Mouse (Mus musculus): ENCODE measurements around the gene Eif3b.

The Eif3b gene

DNA sequence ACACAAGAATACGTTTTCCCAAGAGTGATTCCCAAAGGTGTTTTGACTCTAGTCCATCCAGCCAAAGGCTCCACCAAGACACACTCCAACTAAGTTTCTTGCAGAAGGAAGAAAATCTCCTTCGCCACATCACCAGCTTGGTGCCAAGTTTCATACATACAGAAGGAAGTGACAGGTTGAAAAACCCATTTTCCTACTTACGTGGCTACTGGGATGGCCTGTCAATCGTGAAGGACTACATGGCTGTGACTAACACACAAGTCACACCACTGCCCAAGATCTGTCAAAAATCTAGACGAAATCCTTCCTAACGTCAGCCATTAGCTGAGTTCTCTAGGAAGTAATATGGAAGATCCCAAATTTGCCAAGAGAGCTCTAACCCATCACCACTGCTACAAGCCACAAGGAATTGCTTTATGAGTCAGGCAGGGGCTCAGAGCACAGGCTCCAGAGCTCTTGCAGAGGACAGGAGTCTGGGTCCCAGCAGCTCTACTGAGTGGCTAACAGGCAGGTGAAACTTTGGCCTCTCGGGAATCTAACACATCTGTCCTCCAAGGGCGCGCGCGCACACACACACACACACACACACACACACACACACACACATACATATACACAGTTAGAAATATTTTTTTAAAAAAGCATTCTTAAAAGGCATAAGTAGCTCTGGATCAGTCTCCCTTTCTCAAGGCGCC, 31.2 kb upstream of the Eif3b start:
- no peak for TF ChIP-seq GATA4 (IDR thresholded peaks at IDR 0.05; ENCODE audit: insufficient replicate concordance, low read length)

DNA sequence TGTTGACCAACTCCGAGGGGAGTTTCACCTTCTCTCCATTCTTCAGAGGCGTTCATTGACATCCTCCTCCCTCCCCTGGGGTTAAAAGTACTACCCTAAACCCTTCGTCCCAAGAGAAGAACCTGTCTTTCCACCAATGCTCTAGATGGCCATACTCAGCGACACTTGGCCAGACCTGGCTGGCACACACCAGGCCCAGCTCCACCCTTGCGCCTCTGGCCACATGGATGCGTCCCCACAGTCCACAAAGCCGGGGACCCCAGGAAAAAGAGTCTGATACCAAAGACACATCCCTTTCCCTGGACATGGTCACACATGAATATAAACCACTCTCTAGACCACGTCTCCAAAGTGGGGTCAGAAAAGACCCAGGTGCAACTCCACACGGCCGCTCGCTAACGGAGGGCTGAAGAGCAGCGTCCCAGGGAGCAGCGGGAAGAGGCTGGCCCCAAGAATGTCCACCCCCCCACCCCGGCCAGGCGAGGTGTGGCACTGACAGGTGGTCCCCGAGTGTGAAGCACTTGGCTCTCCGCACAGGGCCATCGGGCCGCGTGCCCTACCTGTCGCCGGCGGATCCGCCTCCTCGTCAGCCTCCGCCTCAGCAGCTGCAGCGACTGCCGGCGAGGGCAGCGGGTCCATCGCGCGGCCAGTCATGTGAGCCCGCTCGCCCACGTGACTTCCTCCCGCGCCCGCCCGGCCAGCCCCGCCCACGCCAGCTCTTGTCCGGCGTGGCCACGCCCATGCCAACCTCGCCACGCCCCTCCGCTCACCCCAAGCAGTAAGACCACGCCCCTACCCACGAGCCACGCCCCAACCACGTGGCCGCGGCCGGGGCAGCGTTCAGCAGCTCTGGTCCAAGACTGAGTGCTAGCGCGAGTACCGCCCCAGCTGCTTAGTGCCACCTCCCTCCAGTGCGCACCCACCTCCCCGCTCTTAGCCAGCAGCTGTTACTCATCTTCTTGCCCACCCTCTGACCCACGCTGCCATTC, 30.2 kb upstream of the Eif3b start, which contains the start of gene Snx8:
Snx8 (minus strand) TSS at position 675 of the 989 bp plus-strand sequence.
- no peak for TF ChIP-seq GATA4 (IDR thresholded peaks at IDR 0.05; ENCODE audit: insufficient replicate concordance, low read length)

DNA sequence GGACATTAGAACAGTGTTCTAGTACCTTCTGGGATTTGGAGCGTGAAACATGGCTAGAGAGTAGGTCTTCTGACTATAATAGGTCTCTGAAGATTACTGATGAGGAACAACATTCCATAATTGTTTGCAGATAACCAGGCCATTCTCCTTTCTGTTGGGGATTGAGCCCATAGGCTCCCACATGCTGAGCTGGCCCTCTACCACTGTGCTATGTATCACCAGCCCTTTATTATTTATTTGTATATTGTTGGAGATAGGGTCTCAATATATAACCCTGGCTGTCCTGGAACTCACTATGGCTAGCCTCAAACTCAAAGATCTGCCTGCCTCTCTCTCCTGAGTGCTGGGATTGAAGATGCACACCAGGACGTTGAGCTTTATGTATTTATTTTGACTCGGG, 29.5 kb upstream of the Eif3b start:
- no peak for TF ChIP-seq GATA4 (IDR thresholded peaks at IDR 0.05; ENCODE audit: insufficient replicate concordance, low read length)

DNA sequence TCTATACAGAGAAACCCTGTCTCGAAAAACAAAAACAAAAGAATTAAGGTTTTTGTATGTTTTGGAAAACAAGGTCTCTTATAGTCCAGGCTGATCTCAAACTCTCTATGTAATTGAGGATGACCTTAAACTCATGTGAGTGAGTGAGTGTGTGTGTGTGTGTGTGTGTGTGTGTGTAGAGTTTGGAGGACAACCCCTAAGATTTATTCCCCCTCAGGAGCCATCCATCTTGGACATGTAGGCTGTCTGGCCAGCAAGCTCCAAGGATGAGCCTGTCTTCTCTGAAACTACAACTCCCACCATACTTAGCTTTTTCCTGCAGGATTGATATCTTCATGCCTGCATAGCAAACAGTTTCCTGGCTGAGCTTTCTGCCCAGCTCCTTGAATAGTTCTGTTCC, 27.7 kb upstream of the Eif3b start:
- peak; percentile 24; the same call in 1 of the 2 replicates for TF ChIP-seq GATA4 (IDR thresholded peaks at IDR 0.05; ENCODE audit: insufficient replicate concordance, low read length)

DNA sequence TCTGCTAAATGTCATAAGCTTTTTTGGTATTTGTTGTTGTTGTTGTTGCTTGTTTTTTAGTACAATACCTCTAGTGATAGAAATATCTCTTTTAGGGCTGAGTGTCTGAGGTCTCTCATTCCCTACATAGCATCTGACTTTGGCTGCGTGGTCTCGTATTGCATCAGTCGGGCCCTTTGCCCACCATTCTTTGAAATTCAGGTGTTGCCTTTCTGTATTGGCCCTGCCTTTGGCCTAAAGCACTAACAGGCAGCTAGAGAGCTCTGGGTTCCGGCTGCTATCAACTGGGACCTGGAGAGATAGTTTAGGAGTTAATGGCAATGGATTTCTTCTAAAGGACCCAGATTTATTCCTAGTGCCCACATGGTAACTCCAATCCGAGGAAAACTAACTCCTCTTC, 27.1 kb upstream of the Eif3b start:
- no peak for TF ChIP-seq GATA4 (IDR thresholded peaks at IDR 0.05; ENCODE audit: insufficient replicate concordance, low read length)

DNA sequence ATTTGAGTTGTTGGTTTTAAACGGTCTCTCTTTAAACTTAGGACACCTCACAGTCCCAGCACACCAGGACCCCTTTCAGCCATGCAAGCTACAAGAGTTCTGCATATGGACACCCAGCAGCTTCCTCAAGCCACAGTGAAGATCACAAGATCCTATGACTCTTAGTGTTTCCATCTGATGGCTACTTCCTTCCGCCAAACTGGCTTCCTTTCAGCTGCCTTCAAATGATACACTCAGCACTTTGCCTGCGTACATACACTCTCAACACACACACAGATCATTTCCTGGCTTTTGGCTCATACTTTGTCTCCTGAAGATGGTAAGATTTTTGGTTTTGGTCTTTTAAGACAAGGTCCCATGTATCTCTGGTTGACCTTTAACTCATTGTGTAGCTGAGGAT, 26.4 kb upstream of the Eif3b start:
- TF ChIP-seq GATA4 (IDR thresholded peaks at IDR 0.05; ENCODE audit: insufficient replicate concordance, low read length), result peak; percentile 34; the same call in 1 of the 2 replicates

DNA sequence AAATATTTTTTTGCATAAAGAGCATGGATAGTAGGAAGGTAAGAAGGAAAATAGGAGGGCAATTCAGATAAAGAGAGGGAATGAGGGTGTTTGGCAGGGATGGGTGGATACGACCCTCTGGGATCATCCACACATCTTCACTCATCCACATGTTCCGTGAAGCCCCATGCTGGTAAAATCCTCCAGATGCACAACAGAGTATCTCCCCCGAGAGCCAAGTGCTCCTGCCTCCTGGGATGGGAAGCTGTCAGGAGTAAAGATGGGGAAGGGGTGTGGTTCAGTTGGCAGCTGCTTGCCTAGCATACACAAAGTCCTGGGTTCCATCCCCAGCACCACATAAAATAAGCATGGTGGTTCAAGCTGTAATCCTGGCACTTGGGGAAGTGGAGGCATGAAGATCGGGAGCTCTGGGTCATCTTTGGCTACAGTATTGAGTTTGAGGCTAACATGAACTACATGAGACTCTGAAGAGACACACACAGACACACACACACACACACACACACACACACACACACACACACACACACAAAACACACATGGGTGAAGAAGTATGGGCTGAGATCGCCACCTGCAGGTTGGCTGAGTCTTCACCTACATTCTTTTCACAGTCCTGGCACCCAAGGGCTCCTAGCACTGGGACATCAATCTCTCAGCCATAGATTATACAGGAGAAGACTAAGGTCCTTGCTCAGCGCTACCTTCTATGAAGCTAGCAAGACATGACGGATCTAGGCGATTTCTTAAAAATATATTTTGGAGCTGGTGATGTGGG, 22.8 kb upstream of the Eif3b start:
- no peak for TF ChIP-seq GATA4 (IDR thresholded peaks at IDR 0.05; ENCODE audit: insufficient replicate concordance, low read length)

DNA sequence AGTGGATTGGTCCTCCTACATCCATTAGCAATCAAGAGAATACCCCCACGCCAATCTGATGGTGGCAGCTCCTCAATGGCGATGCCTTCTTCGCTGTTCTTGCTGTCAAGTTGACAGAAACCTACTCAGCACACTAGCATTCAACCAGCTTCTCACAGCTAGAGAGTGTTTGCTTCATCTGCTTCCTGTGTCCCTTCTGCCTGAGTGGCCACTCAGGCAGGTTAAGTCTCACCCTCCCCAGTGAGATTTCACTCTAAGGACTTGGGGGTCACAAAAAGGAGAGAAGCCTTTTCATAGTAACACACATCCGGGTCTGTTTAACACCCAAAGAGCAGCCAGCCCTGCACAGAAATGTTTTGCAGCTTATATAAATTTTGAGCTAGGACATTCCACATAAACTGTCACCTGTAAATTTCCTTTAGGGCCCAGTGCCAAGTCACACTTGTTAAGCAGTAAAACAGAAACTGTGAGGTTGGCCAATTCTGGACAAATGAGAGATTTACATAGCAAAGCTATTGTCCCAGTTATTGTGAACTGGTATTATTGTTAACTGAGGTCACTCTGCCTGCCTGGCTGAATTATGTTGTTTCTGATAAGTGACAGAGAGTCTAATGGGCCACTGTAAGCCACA, 16.4 kb upstream of the Eif3b start:
- TF ChIP-seq GATA4 (IDR thresholded peaks at IDR 0.05; ENCODE audit: insufficient replicate concordance, low read length), result no peak

DNA sequence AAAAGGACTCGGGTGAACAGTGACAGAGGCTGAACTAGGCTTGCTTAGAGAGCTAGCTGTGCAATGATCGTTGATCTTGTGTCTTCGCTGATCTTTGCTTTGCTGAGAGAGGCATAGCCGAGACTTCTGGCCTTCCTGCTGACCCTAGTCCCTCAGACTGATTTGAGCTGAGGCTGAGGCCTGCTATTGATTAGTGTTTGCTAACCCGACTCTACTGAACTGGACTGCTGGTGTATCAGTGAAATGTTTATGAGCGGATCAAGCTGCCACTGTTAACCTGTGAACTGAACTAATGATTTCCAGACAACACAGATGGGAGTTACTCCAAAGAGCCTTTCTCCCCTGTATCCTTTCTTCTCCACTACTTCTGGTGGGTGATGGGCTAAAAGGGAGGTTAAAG, 14.0 kb upstream of the Eif3b start:
- no peak for TF ChIP-seq GATA4 (IDR thresholded peaks at IDR 0.05; ENCODE audit: insufficient replicate concordance, low read length)

DNA sequence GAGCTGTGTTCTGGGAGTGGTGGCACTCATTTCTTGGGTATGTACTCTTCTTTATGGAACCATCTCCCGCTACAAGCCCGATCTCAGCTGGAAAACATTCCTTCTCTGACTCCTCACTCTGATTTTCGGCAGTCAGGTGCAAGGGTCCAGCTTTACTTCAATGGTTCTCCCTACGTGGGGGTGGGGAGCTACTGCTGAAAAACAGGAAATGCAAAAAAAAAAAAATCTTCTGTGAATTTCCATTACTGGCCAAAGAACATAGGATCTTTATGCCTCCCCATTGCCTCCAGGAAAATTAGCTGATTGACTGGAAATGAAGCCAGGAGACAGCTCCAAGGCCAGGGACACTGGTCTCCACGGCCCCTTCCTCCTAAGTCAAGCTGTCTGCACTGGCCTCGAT, 12.5 kb upstream of the Eif3b start:
- no peak for TF ChIP-seq GATA4 (IDR thresholded peaks at IDR 0.05; ENCODE audit: insufficient replicate concordance, low read length)

DNA sequence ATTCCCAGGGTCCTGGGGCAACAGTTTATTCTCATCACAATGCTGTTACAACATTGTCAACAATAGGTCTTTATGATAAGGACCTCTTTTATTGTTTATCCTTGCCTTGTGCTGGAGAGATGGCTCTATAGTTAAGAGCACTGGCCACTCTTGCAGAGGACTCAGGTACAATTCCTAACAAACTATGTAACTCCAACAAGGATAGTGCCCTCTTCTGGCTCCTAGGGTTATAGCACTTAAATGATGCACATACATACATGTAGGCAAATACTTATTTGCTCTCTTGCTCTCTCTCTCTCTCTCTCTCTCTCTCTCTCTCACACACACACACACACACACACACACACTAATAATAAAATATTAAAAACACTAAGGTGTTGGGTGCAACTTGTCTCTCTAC, 10.3 kb upstream of the Eif3b start:
- no peak for TF ChIP-seq GATA4 (IDR thresholded peaks at IDR 0.05; ENCODE audit: insufficient replicate concordance, low read length)

DNA sequence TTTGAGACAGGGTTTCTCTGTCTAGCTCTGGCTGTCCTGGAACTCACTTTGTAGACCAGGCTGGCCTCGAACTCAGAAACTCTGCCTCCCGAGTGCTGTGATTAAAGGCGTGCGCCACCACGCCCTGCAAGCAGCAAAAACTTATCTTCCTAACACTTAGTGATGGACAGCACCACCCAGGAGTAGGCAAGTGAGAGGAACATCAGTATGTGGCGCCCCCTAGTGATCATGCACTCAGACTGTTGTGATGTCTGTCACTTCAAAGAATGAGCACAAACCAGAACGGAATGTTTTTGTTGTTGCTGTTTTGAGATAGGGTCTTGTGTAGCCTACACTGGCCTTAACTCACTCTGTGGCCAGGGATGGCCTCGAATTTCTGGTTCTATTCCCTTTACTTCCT, 7.8 kb upstream of the Eif3b start:
- no peak for TF ChIP-seq GATA4 (IDR thresholded peaks at IDR 0.05; ENCODE audit: insufficient replicate concordance, low read length)

DNA sequence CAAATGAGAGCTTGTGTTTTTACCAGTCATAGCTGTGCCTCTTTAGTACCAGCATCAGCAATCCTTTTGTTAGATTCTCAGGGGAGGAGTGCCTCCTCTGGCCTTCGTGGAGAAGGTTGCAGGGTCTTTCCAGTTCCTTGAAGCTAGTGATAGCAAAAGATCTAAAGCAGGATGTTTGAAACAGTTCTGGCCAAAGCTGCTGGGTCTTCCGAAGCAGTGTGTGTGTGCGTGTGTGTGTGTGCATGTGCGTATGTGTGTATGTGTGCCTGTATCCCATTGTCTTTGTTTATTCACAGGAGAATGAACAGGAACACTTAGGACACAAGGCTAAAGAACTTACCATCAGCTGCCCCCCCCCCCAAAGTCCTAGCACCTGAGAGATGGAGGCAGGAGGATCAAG, 4.5 kb upstream of the Eif3b start:
- peak; percentile 53; the same call in 1 of the 2 replicates for TF ChIP-seq GATA4 (IDR thresholded peaks at IDR 0.05; ENCODE audit: insufficient replicate concordance, low read length)

DNA sequence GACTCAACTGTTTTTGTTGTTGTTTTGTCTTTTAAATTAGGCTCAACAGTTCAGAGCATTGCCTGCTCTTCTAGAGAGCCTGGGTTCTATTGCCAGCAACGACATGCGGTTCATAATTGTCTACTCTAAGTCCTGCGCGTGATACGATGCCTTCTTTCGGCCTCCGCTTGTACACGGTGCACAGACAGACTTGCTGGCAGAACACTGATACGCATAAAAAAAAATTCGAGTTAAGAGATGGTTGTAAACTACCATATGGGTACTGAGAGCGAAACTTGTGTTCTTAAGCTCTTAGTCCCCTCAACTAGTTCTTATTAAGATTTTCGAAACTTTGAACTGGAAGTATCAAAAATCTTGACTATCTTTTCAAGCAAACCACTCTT, 1.0 kb upstream of the Eif3b start:
- no peak for TF ChIP-seq GATA4 (IDR thresholded peaks at IDR 0.05; ENCODE audit: insufficient replicate concordance, low read length)
